Mouse (Mus musculus): ENCODE results near the gene Krt12. TPM values are rescaled to one million over a fixed set of nuclear protein-coding genes. Genes with fewer than 3 reads are reported as not detected.

The Krt12 gene
- polyA plus RNA-seq, 1 experiment from 2014 or later: not detected

GRCm38 (mm10) chr11:99399956-99400549 lies 22.0 kb downstream of the Krt12 start:
- H3K9me3 ChIP-seq (ENCODE audit: low read depth, low read length): no peaks in the 10 kb centered on the region
- H3K27ac ChIP-seq (ENCODE audit: low read depth): no peak overlapping the region
- WGBS: 81% methylated on average over 13 of the region's 13 CpGs
- DNase-seq (no peak), ATAC-seq (ENCODE audit: insufficient read depth) (no peak)
- H3K4me3 ChIP-seq (ENCODE audit: low read depth, low read length): no peak overlapping the region
- H3K4me1 ChIP-seq (ENCODE audit: insufficient read depth): no peaks in the 10 kb centered on the region
- no peak overlapping the region for H3K9ac ChIP-seq
- no peaks in the 10 kb centered on the region for H3K27me3 ChIP-seq (ENCODE audit: insufficient read depth, low read length)
- H3K4me2 ChIP-seq: no peak overlapping the region
- TF ChIP-seq CTCF (IDR thresholded peaks at IDR 0.05; ENCODE audit: low read depth): no peak
- H3K36me3 ChIP-seq (ENCODE audit: insufficient read depth): no peaks in the 10 kb centered on the region

GRCm38 (mm10) chr11:99398832-99399231 lies 23.2 kb downstream of the Krt12 start:
- no peak overlapping the region for H3K4me3 ChIP-seq (ENCODE audit: low read depth, low read length)
- no peak overlapping the region for H3K9ac ChIP-seq
- H3K27me3 ChIP-seq (ENCODE audit: insufficient read depth, low read length): no peaks in the 10 kb centered on the region
- no peak overlapping the region for H3K27ac ChIP-seq (ENCODE audit: low read depth)
- H3K36me3 ChIP-seq (ENCODE audit: insufficient read depth): no peaks in the 10 kb centered on the region
- DNase-seq (no peak), ATAC-seq (ENCODE audit: insufficient read depth) (no peak)
- H3K4me1 ChIP-seq (ENCODE audit: insufficient read depth): no peaks in the 10 kb centered on the region
- no peak for TF ChIP-seq CTCF (IDR thresholded peaks at IDR 0.05; ENCODE audit: low read depth)
- no peaks in the 10 kb centered on the region for H3K9me3 ChIP-seq (ENCODE audit: low read depth, low read length)
- no peak overlapping the region for H3K4me2 ChIP-seq
- 53% methylated on average over 8 of the region's 8 CpGs for WGBS

DNA sequence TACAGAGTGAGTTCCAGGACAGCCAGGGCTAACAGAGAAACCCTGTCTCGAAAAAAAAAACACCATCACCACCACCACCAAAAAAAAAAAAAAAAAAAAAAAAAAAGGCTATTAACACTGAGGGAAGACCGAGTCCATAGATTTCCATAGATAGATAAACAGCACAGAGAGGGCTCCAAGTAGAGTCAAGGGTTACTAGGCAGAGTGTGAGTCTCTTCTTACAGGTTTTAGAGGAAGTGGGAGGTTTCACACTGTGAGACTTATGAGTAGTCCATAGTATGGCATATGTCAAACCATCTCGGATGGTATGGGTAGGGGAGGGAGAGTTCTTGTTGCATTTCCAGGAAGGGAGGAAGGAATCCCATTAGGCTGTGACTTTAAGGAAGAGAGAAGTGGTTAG lies 24.0 kb downstream of the Krt12 start:
- DNase-seq (no peak), ATAC-seq (ENCODE audit: insufficient read depth) (no peak)
- no peak overlapping the region for H3K4me2 ChIP-seq
- H3K27me3 ChIP-seq (ENCODE audit: insufficient read depth, low read length): no peaks in the 10 kb centered on the region
- TF ChIP-seq CTCF (IDR thresholded peaks at IDR 0.05; ENCODE audit: low read depth): no peak
- H3K36me3 ChIP-seq (ENCODE audit: insufficient read depth): no peaks in the 10 kb centered on the region
- 59% methylated on average over 3 of the region's 3 CpGs for WGBS
- H3K4me1 ChIP-seq (ENCODE audit: insufficient read depth): no peaks in the 10 kb centered on the region
- H3K9me3 ChIP-seq (ENCODE audit: low read depth, low read length): no peaks in the 10 kb centered on the region
- no peak overlapping the region for H3K9ac ChIP-seq
- H3K27ac ChIP-seq (ENCODE audit: low read depth): no peak overlapping the region
- H3K4me3 ChIP-seq (ENCODE audit: low read depth, low read length): no peak overlapping the region

DNA sequence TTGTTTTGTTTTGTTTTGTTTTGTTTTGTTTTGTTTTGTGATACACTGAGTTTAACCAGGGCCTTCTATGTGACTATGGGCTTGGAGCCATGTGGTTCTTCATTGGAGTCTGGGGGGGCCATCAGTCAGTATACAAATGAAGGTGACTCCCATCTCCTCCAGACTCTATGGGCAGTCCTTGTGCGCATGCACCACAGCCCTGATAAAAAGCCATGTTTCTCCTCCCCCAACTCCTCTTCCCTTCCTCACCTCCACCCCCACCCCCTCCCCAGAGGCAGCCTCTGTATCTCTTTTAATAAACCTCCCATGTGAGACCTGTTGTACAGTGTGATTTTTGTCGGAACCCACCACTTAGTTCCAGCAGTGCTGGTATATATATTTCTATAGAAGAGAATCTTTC lies 25.4 kb downstream of the Krt12 start:
- Histone ChIP-seq H3K9ac (no peak overlapping the region), H3K4me1 (ENCODE audit: insufficient read depth) (no peaks in the 10 kb centered on the region), H3K27ac (ENCODE audit: low read depth) (no peak overlapping the region), H3K9me3 (ENCODE audit: low read depth, low read length) (no peaks in the 10 kb centered on the region), H3K27me3 (ENCODE audit: insufficient read depth, low read length) (no peaks in the 10 kb centered on the region), H3K4me2 (no peak overlapping the region), H3K36me3 (ENCODE audit: insufficient read depth) (no peaks in the 10 kb centered on the region), H3K4me3 (ENCODE audit: low read depth, low read length) (no peak overlapping the region)
- no peak for ATAC-seq (ENCODE audit: insufficient read depth)
- 80% methylated on average over 2 of the region's 2 CpGs for WGBS
- no peak for DNase-seq
- no peak for TF ChIP-seq CTCF (IDR thresholded peaks at IDR 0.05; ENCODE audit: low read depth)

GRCm38 (mm10) chr11:99396034-99396433 lies 26.0 kb downstream of the Krt12 start:
- Histone ChIP-seq H3K36me3 (ENCODE audit: insufficient read depth) (no peaks in the 10 kb centered on the region), H3K27ac (ENCODE audit: low read depth) (no peak overlapping the region), H3K9me3 (ENCODE audit: low read depth, low read length) (no peaks in the 10 kb centered on the region), H3K27me3 (ENCODE audit: insufficient read depth, low read length) (no peaks in the 10 kb centered on the region), H3K4me3 (ENCODE audit: low read depth, low read length) (no peak overlapping the region), H3K9ac (no peak overlapping the region), H3K4me1 (ENCODE audit: insufficient read depth) (no peaks in the 10 kb centered on the region), H3K4me2 (no peak overlapping the region)
- no peak for TF ChIP-seq CTCF (IDR thresholded peaks at IDR 0.05; ENCODE audit: low read depth)
- WGBS: 53% methylated on average over 3 of the region's 3 CpGs
- ATAC-seq (ENCODE audit: insufficient read depth): no peak
- DNase-seq: no peak

GRCm38 (mm10) chr11:99392492-99392891 lies 29.6 kb downstream of the Krt12 start:
- WGBS: 69% methylated on average over 10 of the region's 10 CpGs
- no peak overlapping the region for H3K4me2 ChIP-seq

GRCm38 (mm10) chr11:99391375-99391774 lies 30.7 kb downstream of the Krt12 start:
- H3K27me3 ChIP-seq (ENCODE audit: insufficient read depth, low read length): no peaks in the 10 kb centered on the region
- 74% methylated on average over 6 of the region's 6 CpGs for WGBS
- TF ChIP-seq CTCF (IDR thresholded peaks at IDR 0.05; ENCODE audit: low read depth): no peak
- no peaks in the 10 kb centered on the region for H3K4me1 ChIP-seq (ENCODE audit: insufficient read depth)
- H3K9ac ChIP-seq: no peak overlapping the region
- no peak overlapping the region for H3K27ac ChIP-seq (ENCODE audit: low read depth)
- no peak overlapping the region for H3K4me2 ChIP-seq
- ATAC-seq (ENCODE audit: insufficient read depth) (no peak), DNase-seq (no peak)
- H3K4me3 ChIP-seq (ENCODE audit: low read depth, low read length): no peak overlapping the region
- H3K36me3 ChIP-seq (ENCODE audit: insufficient read depth): no peaks in the 10 kb centered on the region; the same call in 1 of the 2 replicates
- no peaks in the 10 kb centered on the region for H3K9me3 ChIP-seq (ENCODE audit: low read depth, low read length)

More at GRCm38 (mm10) chr11:99392492-99392891, 29.6 kb downstream of the Krt12 start:
- Histone ChIP-seq H3K4me3 (ENCODE audit: low read depth, low read length) (no peak overlapping the region), H3K27ac (ENCODE audit: low read depth) (no peak overlapping the region), H3K4me1 (ENCODE audit: insufficient read depth) (no peaks in the 10 kb centered on the region), H3K36me3 (ENCODE audit: insufficient read depth) (no peaks in the 10 kb centered on the region; the same call in 1 of the 2 replicates), H3K27me3 (ENCODE audit: insufficient read depth, low read length) (no peaks in the 10 kb centered on the region), H3K9ac (no peak overlapping the region), H3K9me3 (ENCODE audit: low read depth, low read length) (no peaks in the 10 kb centered on the region)
- DNase-seq (no peak), ATAC-seq (ENCODE audit: insufficient read depth) (no peak)
- TF ChIP-seq CTCF (IDR thresholded peaks at IDR 0.05; ENCODE audit: low read depth): no peak

All from lung, embryonic 14.5 days (tissue).